Mouse (Mus musculus) liver, embryonic 16.5 days (tissue): ENCODE measurements at regions not wholly inside any gene's neighbourhood (a gene's known extent, or its start where the extent isn't known, plus 50 kb on each side); places are given as distances from the start of the nearest gene placed in this dataset.

Source experiments
- ATAC-seq: fragments of 200-750 bp; cut with Nextera tagmentation; 2 replicates; pipeline ENCODE4 v1.8.0; 2017; ENCODE audit warnings: low read depth, mild to moderate bottlenecking, moderate number of reproducible peaks, moderate library complexity
- H3K27ac ChIP-seq: fragments of 300-500 bp; sonication (generic); 2 replicates; pipeline ENCODE4 v1.5.1; 2014; ENCODE audit warnings: mild to moderate bottlenecking, low read length
- H3K27me3 ChIP-seq: fragments of 300-500 bp; sonication (generic); 2 replicates; pipeline ENCODE4 v1.6.1; 2014; ENCODE audit warnings: low read depth, low read length, mixed read lengths; ENCODE audit not compliant: control insufficient read depth, insufficient read depth
- H3K36me3 ChIP-seq: fragments of 300-500 bp; sonication (generic); 2 replicates; pipeline ENCODE4 v1.6.1; 2014; ENCODE audit warnings: mild to moderate bottlenecking; ENCODE audit not compliant: control insufficient read depth, insufficient read depth
- H3K4me1 ChIP-seq: fragments of 300-500 bp; sonication (generic); 2 replicates; pipeline ENCODE4 v1.6.1; 2014; ENCODE audit warnings: low read depth, low read length, mixed read lengths; ENCODE audit not compliant: control insufficient read depth
- H3K4me2 ChIP-seq: fragments of 300-500 bp; sonication (generic); 2 replicates; pipeline ENCODE4 v1.6.1; 2014; ENCODE audit warnings: low read depth, low read length, mixed read lengths
- H3K4me3 ChIP-seq: fragments of 300-500 bp; sonication (generic); 2 replicates; pipeline ENCODE4 v1.5.1; 2014; ENCODE audit warnings: low read depth, mild to moderate bottlenecking, low read length
- H3K9ac ChIP-seq: fragments of 300-500 bp; sonication (generic); 2 replicates; pipeline ENCODE4 v1.6.1; 2014; ENCODE audit warnings: low read depth, low read length
- H3K9me3 ChIP-seq: fragments of 300-500 bp; sonication (generic); replicated peaks from 2 replicates; pipeline ENCODE4 v1.6.1; 2016; ENCODE audit warnings: low read length; ENCODE audit not compliant: control insufficient read depth
- WGBS: fragments of 180-500 bp; shearing (Covaris S2); extraction: QIAGEN DNeasy Blood & Tissue Kit; methylation state at CpG from one replicate; pipeline ENCODE4 v1.1.7; 2014; ENCODE audit not compliant: insufficient replicate concordance; 5-methylcytosine and 5-hydroxymethylcytosine counted together

DNA sequence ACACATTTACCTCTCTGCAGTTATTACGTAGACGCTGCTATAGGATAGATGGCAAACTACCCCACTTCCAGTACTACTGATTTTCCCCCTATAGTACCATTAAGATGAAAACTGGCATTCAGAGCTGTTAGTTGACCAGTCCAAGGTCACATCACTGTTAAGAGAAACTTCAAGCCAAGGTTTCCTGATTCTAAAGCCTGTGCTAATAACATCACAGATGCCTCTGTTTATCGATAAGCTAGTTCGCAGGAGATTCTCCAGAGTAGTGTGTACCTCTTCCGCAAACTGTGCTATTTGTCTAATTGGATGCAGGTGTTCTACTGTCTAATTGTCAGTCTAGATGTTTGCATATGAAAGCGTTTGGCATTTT lies 186.9 kb upstream of the Gm11146 start:
- H3K4me1 ChIP-seq: no peaks in the 10 kb centered on the region
- no peak for ATAC-seq
- 77% methylated on average over 6 of the region's 6 CpGs for WGBS

DNA sequence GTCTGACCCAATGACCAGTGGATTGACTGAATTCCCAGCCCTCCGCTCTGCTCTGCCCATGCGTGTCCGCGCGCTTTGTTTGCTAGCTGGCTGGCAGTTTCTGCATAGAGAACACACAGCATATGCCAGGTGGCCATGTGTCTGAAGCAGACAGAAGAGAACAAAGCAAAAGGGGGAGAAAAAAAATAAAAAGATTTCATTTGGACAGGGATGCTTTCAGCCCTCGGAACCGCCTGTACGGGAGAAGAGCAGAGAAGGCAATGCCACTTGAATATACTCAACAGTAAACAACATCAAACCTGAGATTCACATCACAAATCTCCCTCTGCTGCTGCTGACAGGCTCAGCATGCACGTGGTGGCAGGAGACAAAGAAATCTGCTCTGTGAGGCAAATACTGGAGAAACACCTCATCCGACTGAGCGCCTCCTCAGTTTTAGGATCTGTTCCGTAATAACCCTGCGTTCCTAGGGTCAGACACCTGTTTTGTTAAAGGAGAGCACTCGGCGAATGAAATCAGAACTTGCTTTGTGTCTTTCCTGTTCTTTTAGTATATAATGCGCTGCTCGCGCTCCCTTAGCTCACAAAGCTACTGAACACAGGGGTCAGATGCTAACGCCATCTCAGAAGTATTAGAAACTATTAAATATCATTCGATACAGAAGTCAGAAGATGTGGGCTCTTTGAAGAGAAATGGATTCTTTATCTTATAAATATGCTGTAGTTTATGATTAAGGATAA lies 186.3 kb upstream of the Gm11146 start:
- no peak overlapping the region for H3K27ac ChIP-seq
- no peaks in the 10 kb centered on the region for H3K4me1 ChIP-seq
- H3K9me3 ChIP-seq: no peaks in the 10 kb centered on the region
- no peak overlapping the region for H3K9ac ChIP-seq
- H3K36me3 ChIP-seq: no peaks in the 10 kb centered on the region
- WGBS: 77% methylated on average over 20 of the region's 20 CpGs
- H3K27me3 ChIP-seq: no peaks in the 10 kb centered on the region
- H3K4me3 ChIP-seq: no peak overlapping the region
- no peak overlapping the region for H3K4me2 ChIP-seq
- ATAC-seq: no peak

More for the DNA sequence above, 186.9 kb upstream of the Gm11146 start:
- no peaks in the 10 kb centered on the region for H3K27me3 ChIP-seq
- no peak overlapping the region for H3K4me2 ChIP-seq
- no peak overlapping the region for H3K9ac ChIP-seq
- no peak overlapping the region for H3K27ac ChIP-seq
- H3K36me3 ChIP-seq: no peaks in the 10 kb centered on the region
- no peaks in the 10 kb centered on the region for H3K9me3 ChIP-seq
- no peak overlapping the region for H3K4me3 ChIP-seq

DNA sequence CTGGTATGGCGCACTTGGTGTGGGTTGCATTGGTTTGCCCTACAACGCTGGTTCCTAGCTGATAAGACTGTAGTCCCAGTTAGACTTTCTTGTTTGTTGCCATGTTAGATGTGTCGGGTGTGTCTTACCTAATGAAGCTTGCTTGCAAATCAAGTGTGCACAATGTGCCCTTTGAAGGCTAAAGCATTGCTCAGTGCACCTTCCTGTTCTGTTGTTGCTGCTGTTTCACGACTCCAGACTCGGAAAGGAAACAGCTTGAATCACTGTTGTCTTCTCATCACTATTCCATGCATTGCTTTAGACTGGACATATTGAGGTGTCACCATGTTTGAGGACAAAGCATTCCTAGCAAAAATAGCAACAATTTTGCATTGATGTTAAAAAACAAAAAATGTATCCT lies 185.1 kb upstream of the Gm11146 start:
- WGBS: 73% methylated on average over 5 of the region's 5 CpGs
- no peaks in the 10 kb centered on the region for H3K4me1 ChIP-seq
- no peak overlapping the region for H3K9ac ChIP-seq
- no peaks in the 10 kb centered on the region for H3K9me3 ChIP-seq
- no peak overlapping the region for H3K4me3 ChIP-seq
- H3K27ac ChIP-seq: no peak overlapping the region
- H3K27me3 ChIP-seq: no peaks in the 10 kb centered on the region
- no peak for ATAC-seq
- no peak overlapping the region for H3K4me2 ChIP-seq
- no peaks in the 10 kb centered on the region for H3K36me3 ChIP-seq

DNA sequence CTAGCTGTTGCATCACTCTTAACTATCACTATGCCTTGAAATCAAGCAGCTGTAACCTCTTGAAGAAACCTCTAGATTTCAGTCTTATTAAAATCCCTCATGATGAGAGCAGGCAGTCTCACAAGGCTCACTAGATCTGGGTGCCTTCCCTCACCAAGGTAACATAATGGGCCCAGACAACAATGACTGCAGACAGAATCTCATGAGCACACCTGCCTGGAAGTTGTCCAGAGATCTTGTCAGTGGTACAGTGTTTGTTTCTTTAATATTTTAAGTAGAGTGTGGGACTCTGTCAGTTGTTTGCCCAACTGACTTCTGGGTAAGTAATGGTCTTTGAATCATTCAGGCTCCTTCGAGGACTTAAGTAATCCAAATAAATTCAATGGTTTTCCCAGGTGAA lies 177.1 kb upstream of the Gm11146 start:
- H3K27ac ChIP-seq: no peak overlapping the region
- ATAC-seq: no peak
- no peaks in the 10 kb centered on the region for H3K36me3 ChIP-seq
- H3K9me3 ChIP-seq: no peaks in the 10 kb centered on the region
- H3K27me3 ChIP-seq: no peaks in the 10 kb centered on the region
- H3K9ac ChIP-seq: no peak overlapping the region
- no peak overlapping the region for H3K4me3 ChIP-seq
- no peak overlapping the region for H3K4me2 ChIP-seq
- 40% methylated on average over 1 of the region's 1 CpGs for WGBS
- H3K4me1 ChIP-seq: no peaks in the 10 kb centered on the region

DNA sequence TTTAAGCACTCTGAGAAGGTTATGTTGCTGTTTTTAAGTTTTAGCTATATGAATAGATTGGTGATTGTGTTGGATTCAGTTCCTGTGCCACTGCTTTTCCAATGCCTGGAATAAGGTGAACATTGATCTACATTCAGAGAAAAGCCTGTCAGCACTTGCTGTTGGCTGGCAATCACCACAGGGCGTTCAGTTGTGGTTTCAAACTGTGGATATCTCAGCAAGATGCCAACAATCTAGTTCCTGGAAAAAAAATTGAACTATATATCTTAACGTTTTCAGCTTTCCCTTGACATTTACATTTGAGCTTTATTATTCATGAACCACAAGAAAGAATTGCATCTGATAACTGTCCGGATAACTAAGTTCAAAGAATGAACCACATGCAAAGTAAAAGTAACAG lies 170.2 kb upstream of the Gm11146 start:
- Histone ChIP-seq H3K4me2 (no peak overlapping the region), H3K4me3 (no peak overlapping the region), H3K9ac (no peak overlapping the region), H3K27ac (no peak overlapping the region), H3K9me3 (no peaks in the 10 kb centered on the region), H3K4me1 (no peaks in the 10 kb centered on the region), H3K36me3 (no peaks in the 10 kb centered on the region), H3K27me3 (no peaks in the 10 kb centered on the region)
- no peak for ATAC-seq
- WGBS: 35% methylated on average over 3 of the region's 3 CpGs

DNA sequence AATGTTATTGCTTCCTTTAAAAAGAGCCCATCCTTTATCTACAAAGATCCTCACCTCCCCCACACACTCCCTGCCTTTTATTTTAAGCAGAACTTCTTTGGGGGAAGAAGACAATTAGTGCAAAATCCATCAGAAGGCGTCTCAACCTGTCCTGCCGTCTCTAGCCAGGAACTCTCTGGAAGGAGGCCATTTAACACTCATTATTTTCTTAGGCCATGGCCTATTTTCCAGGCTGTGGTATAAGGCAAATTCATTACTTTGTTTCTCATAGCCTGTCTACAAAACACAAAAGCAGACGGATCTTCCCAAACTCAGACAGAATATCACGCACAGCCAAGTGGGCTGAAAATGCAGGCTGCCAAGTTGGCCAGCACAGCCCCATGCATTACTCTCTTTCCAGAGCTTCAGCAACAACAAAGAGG lies 159.0 kb upstream of the Gm11146 start:
- Histone ChIP-seq H3K4me1 (no peaks in the 10 kb centered on the region), H3K4me2 (no peak overlapping the region), H3K27ac (no peak overlapping the region), H3K27me3 (no peaks in the 10 kb centered on the region), H3K36me3 (no peaks in the 10 kb centered on the region), H3K9ac (no peak overlapping the region), H3K9me3 (no peaks in the 10 kb centered on the region), H3K4me3 (no peak overlapping the region)
- no peak for ATAC-seq
- 77% methylated on average over 4 of the region's 4 CpGs for WGBS

DNA sequence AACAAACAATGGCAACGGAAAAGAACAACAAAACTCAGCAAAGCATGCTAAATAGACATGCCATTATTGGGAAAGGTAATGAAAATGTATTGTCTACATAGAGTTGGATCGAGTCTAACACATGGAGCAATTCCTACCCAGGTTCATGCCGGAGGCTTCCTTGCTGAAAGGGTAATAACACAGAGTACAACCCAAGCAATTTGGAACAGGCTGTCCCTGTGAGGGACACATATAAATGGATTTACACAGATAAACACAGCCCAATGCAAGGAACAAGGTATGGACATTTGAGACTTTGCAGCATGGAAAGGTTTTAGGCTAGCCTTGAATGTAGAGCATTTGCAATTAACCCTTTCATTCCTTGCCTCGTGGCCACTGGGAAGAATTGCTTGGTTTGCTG lies 158.6 kb upstream of the Gm11146 start:
- H3K4me1 ChIP-seq: no peaks in the 10 kb centered on the region
- H3K27me3 ChIP-seq: no peaks in the 10 kb centered on the region
- H3K4me3 ChIP-seq: no peak overlapping the region
- H3K27ac ChIP-seq: no peak overlapping the region
- no peaks in the 10 kb centered on the region for H3K9me3 ChIP-seq
- no peak overlapping the region for H3K4me2 ChIP-seq
- no peak for ATAC-seq
- H3K9ac ChIP-seq: no peak overlapping the region
- WGBS: 71% methylated on average over 4 of the region's 4 CpGs
- no peaks in the 10 kb centered on the region for H3K36me3 ChIP-seq

DNA sequence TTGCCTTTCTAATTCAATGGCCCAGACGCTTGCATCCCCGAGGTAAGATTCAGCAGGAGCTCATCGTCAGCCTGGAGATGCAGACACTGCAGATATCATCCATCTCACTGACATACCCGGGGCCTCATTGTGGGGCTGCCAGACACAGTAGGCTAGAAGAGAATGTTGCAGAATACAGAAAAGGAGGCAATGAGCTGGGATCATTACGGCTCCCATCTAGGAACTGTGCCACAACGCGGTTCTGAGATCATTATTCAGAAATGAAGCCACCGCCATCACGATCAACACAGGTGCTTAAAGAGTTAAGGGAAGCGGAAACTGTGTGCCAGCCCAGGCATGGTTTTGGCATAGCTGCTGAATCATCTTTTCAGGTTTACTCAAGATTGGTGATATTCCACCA lies 158.1 kb upstream of the Gm11146 start:
- H3K9ac ChIP-seq: no peak overlapping the region
- no peaks in the 10 kb centered on the region for H3K36me3 ChIP-seq
- no peak for ATAC-seq
- H3K4me1 ChIP-seq: no peaks in the 10 kb centered on the region
- no peaks in the 10 kb centered on the region for H3K9me3 ChIP-seq
- H3K4me2 ChIP-seq: no peak overlapping the region
- WGBS: 67% methylated on average over 10 of the region's 10 CpGs
- no peak overlapping the region for H3K4me3 ChIP-seq
- no peaks in the 10 kb centered on the region for H3K27me3 ChIP-seq
- no peak overlapping the region for H3K27ac ChIP-seq

DNA sequence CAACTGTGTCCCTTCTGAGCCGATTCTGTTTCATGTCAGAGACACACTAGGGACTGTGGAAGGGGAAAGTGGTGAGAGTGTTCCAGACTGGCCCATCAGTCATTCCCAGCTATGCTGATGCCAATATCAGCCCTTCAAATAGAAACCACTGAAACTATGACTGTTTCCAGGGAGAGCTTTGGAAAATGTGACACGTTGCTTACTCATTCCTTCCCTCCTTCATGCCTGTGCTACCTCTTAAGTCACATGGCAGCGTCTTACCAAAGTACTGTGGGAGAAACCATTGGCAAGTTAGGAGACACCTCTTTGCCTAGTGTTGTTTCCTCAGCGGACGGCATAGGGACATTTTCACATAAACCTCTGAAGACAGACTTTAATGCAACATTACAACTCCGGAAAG lies 153.0 kb upstream of the Gm11146 start:
- Histone ChIP-seq H3K9me3 (no peaks in the 10 kb centered on the region), H3K9ac (no peak overlapping the region), H3K4me1 (no peaks in the 10 kb centered on the region), H3K27ac (no peak overlapping the region), H3K36me3 (no peaks in the 10 kb centered on the region), H3K27me3 (no peaks in the 10 kb centered on the region), H3K4me2 (no peak overlapping the region), H3K4me3 (no peak overlapping the region)
- ATAC-seq: no peak
- WGBS: 64% methylated on average over 6 of the region's 6 CpGs
